Mouse (Mus musculus): ENCODE results near the gene Tgfbr3.
"Not testable (repeated sequence)": the region's sequence is repeated elsewhere in the genome, so short reads cannot be mapped to it uniquely, and the experiment has no call there.

Gene Tgfbr3

GRCm38 (mm10) chr5:107279263-107279662 lies 10.2 kb downstream of the Tgfbr3 start:
- DNase-seq (ENCODE audit: low spot score) = no peak

- DNase-seq (ENCODE audit: low spot score) = no peak
These were observed 13.2 kb downstream of the Tgfbr3 start for GRCm38 (mm10) chr5:107276186-107276585.

DNA sequence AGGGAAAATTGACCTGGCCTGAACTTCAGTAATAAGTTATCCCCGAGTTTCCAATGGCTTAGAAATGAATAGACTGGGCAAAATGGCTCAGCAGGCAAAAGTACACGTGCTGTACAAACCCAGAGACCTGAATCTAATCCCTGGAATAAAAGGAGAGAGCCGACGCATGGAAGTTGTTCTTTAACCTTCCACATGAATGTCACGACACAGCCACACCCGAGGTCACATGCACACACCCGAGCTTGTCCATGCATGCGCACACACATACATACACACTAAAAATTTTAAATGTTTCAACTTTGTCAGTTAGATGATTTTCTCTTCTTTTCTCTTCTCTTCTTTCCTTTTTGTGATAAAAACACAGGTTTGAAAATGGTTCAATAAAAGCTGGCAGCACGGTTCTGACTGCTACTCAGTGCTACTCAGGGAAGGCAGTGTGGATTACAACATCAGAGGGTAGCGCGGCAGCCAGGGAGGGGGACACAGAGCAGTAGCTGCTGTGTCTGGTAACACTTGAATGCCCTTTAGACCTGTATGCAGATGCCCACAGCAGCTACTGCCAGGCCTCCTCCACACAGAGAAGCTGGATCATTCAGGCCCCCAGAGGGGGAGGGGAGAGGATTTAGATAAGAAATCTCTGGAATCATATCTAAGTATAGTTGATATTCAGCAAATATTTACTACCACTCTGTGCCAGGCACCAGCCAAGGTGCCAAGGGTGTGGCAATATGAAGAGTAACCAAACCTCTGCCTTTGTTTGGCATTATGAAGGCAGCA lies 17.0 kb downstream of the Tgfbr3 start:
- no peak for DNase-seq (ENCODE audit: low spot score)

- DNase-seq (ENCODE audit: low spot score) = no peak
These were observed 20.5 kb downstream of the Tgfbr3 start for GRCm38 (mm10) chr5:107269006-107269328.

DNA sequence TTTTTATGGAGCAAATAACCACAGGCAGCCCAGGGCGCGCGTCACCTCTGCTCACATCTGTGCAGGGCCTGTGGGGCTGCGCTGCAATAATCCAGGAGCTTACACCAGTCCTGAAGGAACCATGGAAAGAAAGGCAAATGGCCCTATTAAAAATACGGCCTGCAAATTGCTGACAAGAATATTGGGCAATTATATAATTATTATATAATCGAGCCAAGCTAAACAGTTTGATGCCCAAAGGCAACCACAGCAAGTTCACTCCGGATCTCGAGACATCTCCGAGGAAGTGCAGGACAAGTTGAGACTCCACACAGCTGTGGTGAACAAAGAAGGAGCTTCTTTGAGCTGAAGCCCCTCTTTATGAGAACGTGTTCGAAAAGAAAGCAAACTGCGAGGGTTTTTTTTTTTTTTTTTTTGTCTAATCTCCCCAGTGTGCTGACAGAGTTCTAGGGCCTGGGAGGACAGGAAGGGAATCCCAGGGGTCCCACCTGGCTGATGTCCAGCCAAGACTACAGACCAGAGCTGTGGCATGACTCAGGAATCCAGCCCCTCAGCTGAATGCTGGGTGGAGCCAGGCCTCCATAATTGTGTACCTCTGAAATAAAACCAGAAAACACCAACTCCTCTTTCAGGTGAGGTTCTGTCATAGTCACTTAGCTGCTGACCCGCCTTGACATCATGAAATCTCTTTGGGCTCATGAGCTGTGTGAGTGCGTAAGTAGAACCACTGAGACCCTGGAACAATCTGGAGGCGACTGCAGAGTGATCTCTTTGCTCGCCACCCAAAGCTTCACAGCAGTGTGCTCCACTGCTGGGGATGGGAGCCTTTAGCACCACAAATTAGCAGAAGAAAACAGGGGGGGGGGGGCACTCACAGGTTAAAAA lies 21.1 kb downstream of the Tgfbr3 start:
- no peak for DNase-seq (ENCODE audit: low spot score)

DNA sequence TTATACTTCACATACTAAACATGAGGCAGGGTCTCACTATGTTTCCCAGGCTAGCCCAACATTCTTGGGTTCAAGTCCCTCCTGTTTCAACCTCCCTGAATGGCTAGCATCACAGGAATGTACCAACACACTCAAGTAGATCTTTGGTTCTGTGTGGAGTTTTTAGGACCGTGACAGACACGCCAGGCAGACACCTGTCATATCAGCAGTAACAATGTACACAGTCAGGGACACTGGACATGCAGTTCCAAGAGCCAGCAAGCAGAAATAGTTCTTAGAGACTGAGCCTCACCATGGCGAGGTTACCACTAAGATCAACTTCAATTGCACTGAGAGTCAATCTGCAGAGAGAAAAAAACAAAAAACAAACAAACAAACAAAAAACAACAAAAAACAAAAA lies 22.9 kb downstream of the Tgfbr3 start:
- no peak for DNase-seq (ENCODE audit: low spot score)

DNA sequence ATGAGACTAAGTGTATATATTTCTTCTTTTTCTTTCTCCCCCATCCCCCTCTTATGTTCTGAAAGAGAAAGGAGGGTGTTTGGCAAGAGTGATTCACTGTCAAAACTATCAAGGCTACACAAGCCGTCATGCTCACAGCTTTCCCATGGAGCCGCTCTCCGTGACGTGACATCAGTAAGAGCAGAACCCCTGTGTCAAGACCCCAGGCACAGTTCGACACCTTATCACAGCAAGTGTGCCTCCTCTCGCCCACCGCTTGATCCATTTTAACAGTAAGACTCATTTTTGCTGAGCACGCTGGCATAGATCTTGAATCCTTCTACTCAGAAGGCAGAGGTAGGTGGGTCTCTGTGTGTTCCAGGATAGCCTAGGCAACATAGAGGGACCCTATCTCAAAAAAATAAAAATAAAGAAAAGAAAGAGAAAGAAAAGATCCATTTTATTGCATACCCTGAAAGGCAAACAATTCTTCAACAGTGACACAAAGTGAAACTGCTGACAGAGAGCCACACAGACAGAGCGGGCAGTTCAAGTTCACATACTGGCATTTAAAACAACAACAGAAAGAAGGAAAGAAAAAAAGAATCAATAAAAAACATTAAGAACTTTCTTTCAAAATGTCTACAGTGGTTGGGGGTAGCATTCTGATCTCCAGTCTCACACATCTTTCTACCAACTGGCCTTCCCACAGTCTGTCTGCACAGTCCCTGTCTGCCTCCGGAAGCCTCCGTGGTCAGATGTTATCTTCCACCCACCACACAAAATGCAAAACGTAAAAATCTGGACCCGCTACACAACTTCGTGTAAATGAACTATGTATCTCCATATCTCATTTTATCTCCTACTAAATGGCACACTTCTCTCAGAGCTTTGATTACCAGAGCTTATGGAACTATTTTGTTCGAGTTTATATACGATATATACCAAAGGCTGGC lies 24.7 kb downstream of the Tgfbr3 start:
- DNase-seq (ENCODE audit: low spot score) = no peak

DNA sequence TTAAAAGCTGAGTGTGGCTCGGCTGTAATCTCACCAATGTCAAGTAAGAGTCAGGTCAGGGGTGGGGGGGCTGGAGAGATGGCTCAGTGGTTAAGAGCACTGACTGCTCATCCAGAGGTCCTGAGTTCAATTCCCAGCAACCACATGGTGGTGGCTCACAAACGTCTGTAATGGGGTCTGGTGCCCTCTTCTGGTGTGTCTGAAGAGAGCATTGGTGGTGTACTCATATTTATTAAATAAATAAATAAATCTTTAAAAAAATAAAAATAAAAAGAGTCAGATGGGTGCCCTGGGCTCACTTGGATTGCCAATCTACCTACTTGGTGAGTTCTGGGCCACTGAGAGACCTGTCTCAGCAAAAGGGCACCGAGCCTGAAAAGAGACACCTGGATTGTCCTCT lies 25.6 kb downstream of the Tgfbr3 start:
- no peak for DNase-seq (ENCODE audit: low spot score)

- no peak for DNase-seq (ENCODE audit: low spot score)
These were observed 27.5 kb downstream of the Tgfbr3 start for GRCm38 (mm10) chr5:107261930-107262329.

GRCm38 (mm10) chr5:107260708-107261495 lies 28.5 kb downstream of the Tgfbr3 start:
- no peak for DNase-seq (ENCODE audit: low spot score)

DNA sequence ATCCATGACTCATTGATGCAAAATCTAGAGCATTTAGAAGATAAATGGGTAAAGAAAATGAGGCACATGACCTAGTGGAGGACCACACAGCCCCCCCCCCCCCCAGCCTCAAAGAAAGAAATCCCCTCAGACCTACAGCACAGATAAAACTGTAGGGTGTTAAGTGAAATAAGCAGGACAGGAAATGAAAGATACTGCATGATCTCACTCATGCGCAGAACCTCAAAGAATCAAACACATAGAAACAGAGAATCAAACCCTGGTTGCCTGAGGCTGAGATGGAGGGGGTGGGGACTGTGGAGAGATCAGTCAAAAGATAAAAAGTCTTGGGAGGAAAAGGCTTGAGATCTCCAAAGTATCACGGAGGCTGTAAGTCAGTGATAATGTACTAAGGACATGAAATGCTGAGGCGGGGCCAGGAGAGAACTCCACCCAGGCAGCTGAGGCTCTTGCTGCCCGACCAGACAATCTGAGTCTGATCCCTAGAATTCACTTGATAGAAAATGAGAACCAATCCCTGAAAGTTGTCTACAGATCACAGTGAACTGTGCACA lies 29.9 kb downstream of the Tgfbr3 start:
- no peak for DNase-seq (ENCODE audit: low spot score)

DNA sequence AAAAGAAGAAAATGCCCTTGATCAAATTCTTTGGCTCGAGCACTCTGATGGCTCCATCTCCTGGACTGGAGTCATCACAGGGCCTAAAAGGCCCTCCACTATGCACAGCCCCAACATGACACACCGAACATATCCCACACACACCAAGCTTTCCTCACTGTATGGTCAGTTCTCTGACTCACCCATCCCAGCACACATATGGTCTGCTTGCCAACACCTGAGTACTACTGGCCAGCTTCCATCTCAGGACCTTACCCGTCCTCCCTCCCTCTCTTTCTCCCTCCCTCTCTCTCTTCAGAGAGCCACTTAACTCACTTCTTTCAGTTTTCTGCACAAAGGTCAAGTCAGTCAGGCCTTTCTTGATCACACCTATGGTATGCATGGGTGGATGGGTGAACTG lies 36.0 kb downstream of the Tgfbr3 start:
- DNase-seq (ENCODE audit: low spot score) = no peak

DNA sequence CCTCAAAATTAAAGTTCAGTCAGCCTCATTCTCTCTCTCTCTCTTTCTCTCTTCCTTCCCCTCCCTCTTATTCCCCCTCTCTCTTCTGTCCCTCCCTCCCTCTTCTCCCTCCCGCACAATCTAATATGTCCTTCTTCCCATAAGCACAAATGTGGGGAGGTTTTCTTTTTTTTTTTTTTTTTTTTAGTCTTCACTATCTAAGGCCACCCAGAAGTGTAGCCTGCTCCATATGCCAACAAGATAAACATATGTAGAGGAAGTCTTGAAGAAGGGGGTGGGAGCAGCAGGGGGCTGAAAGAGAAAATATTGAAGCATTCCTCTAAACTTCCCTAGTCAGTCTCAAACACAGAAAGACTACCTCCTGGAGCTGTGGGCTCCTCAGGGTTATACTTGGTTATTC lies 37.0 kb downstream of the Tgfbr3 start:
- no peak for DNase-seq (ENCODE audit: low spot score)

- DNase-seq (ENCODE audit: low spot score) = no peak
These were observed 37.6 kb downstream of the Tgfbr3 start for GRCm38 (mm10) chr5:107251751-107252305.

- DNase-seq (ENCODE audit: low spot score) = no peak
These were observed 38.7 kb downstream of the Tgfbr3 start for GRCm38 (mm10) chr5:107250548-107251272.

GRCm38 (mm10) chr5:107248732-107249131 lies 40.7 kb downstream of the Tgfbr3 start:
- no peak for DNase-seq (ENCODE audit: low spot score)

DNA sequence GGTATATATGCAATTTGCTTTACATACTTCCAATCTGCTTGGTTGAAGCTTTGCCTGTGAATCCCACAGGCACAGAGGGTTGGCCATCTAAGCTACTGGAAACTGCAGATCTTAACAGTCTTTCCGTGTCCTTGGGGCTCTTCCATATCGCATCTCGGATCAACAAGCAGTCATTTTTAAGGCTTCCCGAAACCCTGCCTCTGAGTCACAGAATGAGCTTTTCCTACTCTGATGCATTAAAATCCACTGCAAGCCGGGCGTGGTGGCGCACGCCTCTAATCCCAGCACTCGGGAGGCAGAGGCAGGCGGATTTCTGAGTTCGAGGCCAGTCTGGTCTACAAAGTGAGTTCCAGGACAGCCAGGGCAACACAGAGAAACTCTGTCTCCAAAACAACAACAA lies 41.1 kb downstream of the Tgfbr3 start:
- not testable (repeated sequence) for DNase-seq (ENCODE audit: low spot score)

- no peak for DNase-seq (ENCODE audit: low spot score)
These were observed 41.6 kb downstream of the Tgfbr3 start for GRCm38 (mm10) chr5:107247786-107248185.

DNA sequence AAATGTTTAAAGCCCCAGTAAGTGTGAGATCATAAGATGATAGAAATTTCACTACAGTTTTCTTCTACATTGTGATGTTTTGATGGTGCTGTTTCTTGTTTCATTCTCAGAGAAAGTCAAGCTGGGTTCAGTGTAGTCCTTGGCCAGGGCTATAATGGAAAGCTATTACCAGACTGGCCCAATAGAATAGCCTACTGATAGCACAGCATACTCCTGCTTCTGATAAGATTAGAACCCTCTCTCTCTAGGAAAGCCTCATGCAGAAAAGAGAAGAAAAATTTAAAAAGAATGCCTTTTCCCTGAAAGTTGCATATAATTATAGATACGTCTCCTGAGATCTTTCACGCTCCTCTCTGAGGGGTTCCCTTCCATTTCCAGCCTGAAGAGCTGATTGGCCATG lies 46.0 kb downstream of the Tgfbr3 start:
- no peak for DNase-seq (ENCODE audit: low spot score)

DNA sequence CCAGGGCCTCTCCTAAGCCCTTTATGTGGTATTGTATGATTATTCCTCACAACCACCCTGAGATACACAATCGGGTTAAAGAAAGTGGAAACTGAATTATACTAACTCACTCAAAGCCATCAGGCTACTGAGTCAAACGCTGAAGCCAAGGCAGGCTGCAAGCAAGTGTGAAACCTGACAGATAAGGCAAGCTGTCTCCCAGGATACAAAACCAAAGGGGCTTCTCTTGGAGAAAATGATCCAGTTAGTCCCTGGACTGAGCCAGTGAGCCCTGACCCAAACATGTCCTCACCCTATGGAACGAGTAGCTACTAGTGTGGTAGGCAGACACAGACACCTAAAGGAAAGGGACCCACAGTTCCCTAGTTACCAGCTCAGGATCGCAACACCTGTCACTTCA lies 46.4 kb downstream of the Tgfbr3 start:
- DNase-seq (ENCODE audit: low spot score) = no peak

Measured in ovary, postnatal 10 days (tissue).